Mouse (Mus musculus) megakaryocyte, embryonic 14.5 days (primary cell): ENCODE measurements around the gene Utrn.

ENCODE experiments used
- FLI1 ChIP-seq: IDR thresholded peaks from 2 replicates; pipeline ENCODE4 v1.6.1; 2012; ENCODE audit warnings: low read length, inconsistent platforms, mixed read lengths
- GATA1 ChIP-seq: IDR thresholded peaks from 3 replicates; pipeline ENCODE4 v1.6.1; 2012; ENCODE audit warnings: mixed read lengths, low read length, inconsistent platforms, borderline replicate concordance

- TF ChIP-seq GATA1 = no peak
- no peak for TF ChIP-seq FLI1
Observed at GRCm38 (mm10) chr10:12474850-12475621, 394.1 kb downstream of the Utrn start.
